Mouse (Mus musculus) small intestine, adult 2 months (tissue): ENCODE results near the gene Il20rb. TPM values are rescaled to one million over a fixed set of nuclear protein-coding genes. Genes with fewer than 3 reads are reported as not detected.
A peak's percentile ranks its signal among the peaks of the same experiment; 100 is the strongest.

Experiments
- H3K27ac ChIP-seq: fragments of 200-500 bp; 2 replicates; pipeline ENCODE4 v1.5.1; 2012; ENCODE audit warnings: low read depth, low read length, control low read depth, inconsistent platforms; ENCODE audit not compliant: insufficient read depth
- H3K27me3 ChIP-seq: fragments of 200-500 bp; 2 replicates; pipeline ENCODE4 v1.6.1; 2012; ENCODE audit warnings: mild to moderate bottlenecking, moderate library complexity, low read length, inconsistent platforms; ENCODE audit not compliant: control insufficient read depth, insufficient read depth
- H3K36me3 ChIP-seq: fragments of 200-500 bp; 2 replicates; pipeline ENCODE4 v1.6.1; 2012; ENCODE audit warnings: mild to moderate bottlenecking, low read length, control low read depth, inconsistent platforms; ENCODE audit not compliant: control insufficient read depth, insufficient read depth
- H3K4me1 ChIP-seq: fragments of 200-500 bp; 2 replicates; pipeline ENCODE4 v1.6.1; 2012; ENCODE audit warnings: low read length, inconsistent platforms, mixed read lengths; ENCODE audit not compliant: control insufficient read depth, insufficient read depth, insufficient read length
- H3K4me3 ChIP-seq: fragments of 200-500 bp; 2 replicates; pipeline ENCODE4 v1.5.1; 2012; ENCODE audit warnings: low read depth, mild to moderate bottlenecking, control low read depth, inconsistent platforms, low read length, moderate library complexity
- CTCF ChIP-seq: fragments of 200-500 bp; IDR thresholded peaks from 2 replicates; pipeline ENCODE4 v1.5.1; 2012; ENCODE audit warnings: low read depth, mild to moderate bottlenecking, control low read depth, inconsistent platforms, low read length, moderate library complexity, mixed read lengths; ENCODE audit not compliant: insufficient replicate concordance, insufficient read length; ENCODE audit errors: extremely low read depth
- POLR2A ChIP-seq: fragments of 200-500 bp; IDR thresholded peaks from 2 replicates; pipeline ENCODE4 v1.6.1; 2012; ENCODE audit warnings: low read depth, mild to moderate bottlenecking, control low read depth, inconsistent platforms, low read length, moderate library complexity
- WGBS: fragments of 180-500 bp; shearing (Covaris S2); methylation state at CpG from one replicate; pipeline ENCODE4 v1.1.7; 2018; 5-methylcytosine and 5-hydroxymethylcytosine counted together
- polyA plus RNA-seq: library from polyadenylated mRNA; depleted of rRNA; stranded (reverse); fragments of >200 nt; gene quantifications from 2 replicates; pipeline ENCODE4 v1.2.3, GENCODE M21; 2012

Il20rb gene
- polyA plus RNA-seq, 1 experiment: 1.1 TPM

- H3K4me1 ChIP-seq: 0 out of 2 replicates have a peak, but pooled peaks cover 3% of the 10 kb centered on the region
- no peak for TF ChIP-seq CTCF
- TF ChIP-seq POLR2A: no peak
- H3K36me3 ChIP-seq: no peaks in the 10 kb centered on the region
- no peaks in the 10 kb centered on the region for H3K27me3 ChIP-seq
- no peak overlapping the region for H3K4me3 ChIP-seq
- WGBS: 1% methylated on average over 2 of the region's 2 CpGs
- no peak overlapping the region for H3K27ac ChIP-seq
Measured at GRCm38 (mm10) chr9:100520586-100520985, 34.0 kb upstream of the Il20rb start.

- Histone ChIP-seq H3K27me3 (no peaks in the 10 kb centered on the region), H3K4me1 (0 out of 2 replicates have a peak, but pooled peaks cover 3% of the 10 kb centered on the region), H3K4me3 (no peak overlapping the region), H3K36me3 (no peaks in the 10 kb centered on the region), H3K27ac (no peak overlapping the region)
- TF ChIP-seq POLR2A: no peak
- no peak for TF ChIP-seq CTCF
- 88% methylated on average over 3 of the region's 3 CpGs for WGBS
Measured at GRCm38 (mm10) chr9:100520012-100520411, 33.4 kb upstream of the Il20rb start.

GRCm38 (mm10) chr9:100507581-100507980 is 21.0 kb upstream of the Il20rb start:
- 89% methylated on average over 2 of the region's 2 CpGs for WGBS

GRCm38 (mm10) chr9:100506652-100507051 is 20.1 kb upstream of the Il20rb start:
- 7% methylated on average over 2 of the region's 2 CpGs for WGBS
- no peak overlapping the region for H3K27ac ChIP-seq

More at GRCm38 (mm10) chr9:100507581-100507980, 21.0 kb upstream of the Il20rb start:
- Histone ChIP-seq H3K4me3 (no peak overlapping the region), H3K27me3 (no peaks in the 10 kb centered on the region), H3K27ac (no peak overlapping the region), H3K36me3 (0 out of 2 replicates have a peak, but pooled peaks cover 3% of the 10 kb centered on the region), H3K4me1 (no peaks in the 10 kb centered on the region)
- TF ChIP-seq CTCF (no peak), POLR2A (no peak)

GRCm38 (mm10) chr9:100505498-100505897 is 18.9 kb upstream of the Il20rb start:
- WGBS: 74% methylated on average over 4 of the region's 4 CpGs
- TF ChIP-seq CTCF (no peak), POLR2A (no peak)
- Histone ChIP-seq H3K27ac (no peak overlapping the region), H3K36me3 (0 out of 2 replicates have a peak, but pooled peaks cover 7% of the 10 kb centered on the region), H3K4me3 (peak overlapping the region; percentile 10; the same call in 1 of the 2 replicates), H3K27me3 (no peaks in the 10 kb centered on the region), H3K4me1 (no peaks in the 10 kb centered on the region)

More at GRCm38 (mm10) chr9:100506652-100507051, 20.1 kb upstream of the Il20rb start:
- Histone ChIP-seq H3K27me3 (no peaks in the 10 kb centered on the region), H3K4me3 (no peak overlapping the region), H3K4me1 (no peaks in the 10 kb centered on the region), H3K36me3 (0 out of 2 replicates have a peak, but pooled peaks cover 3% of the 10 kb centered on the region)
- TF ChIP-seq CTCF: no peak
- no peak for TF ChIP-seq POLR2A

- Histone ChIP-seq H3K27ac (no peak overlapping the region), H3K4me3 (no peak overlapping the region), H3K4me1 (peaks cover 9% of the 10 kb centered on the region; the same call in 1 of the 2 replicates), H3K36me3 (peaks cover 12% of the 10 kb centered on the region), H3K27me3 (no peaks in the 10 kb centered on the region)
- TF ChIP-seq CTCF (peak; percentile 43; the same call in 1 of the 2 replicates), POLR2A (no peak)
- 81% methylated on average over 5 of the region's 5 CpGs for WGBS
Measured at GRCm38 (mm10) chr9:100493611-100494261, 7.1 kb upstream of the Il20rb start.

- Histone ChIP-seq H3K36me3 (peaks cover 7% of the 10 kb centered on the region; the same call in 1 of the 2 replicates), H3K27me3 (no peaks in the 10 kb centered on the region)
- WGBS: 93% methylated on average over 1 of the region's 1 CpGs
Measured at GRCm38 (mm10) chr9:100491424-100491823, 4.8 kb upstream of the Il20rb start.

More at GRCm38 (mm10) chr9:100491424-100491823, 4.8 kb upstream of the Il20rb start:
- Histone ChIP-seq H3K4me1 (peaks cover 15% of the 10 kb centered on the region; the same call in 1 of the 2 replicates), H3K27ac (no peak overlapping the region), H3K4me3 (no peak overlapping the region)
- TF ChIP-seq CTCF: no peak
- TF ChIP-seq POLR2A: no peak
